Mouse (Mus musculus) midbrain, embryonic 12.5 days (tissue): ENCODE data around the gene Gadd45gip1. TPM values are rescaled to one million over a fixed set of nuclear protein-coding genes. Genes with fewer than 3 reads are reported as not detected.

ENCODE experiments used
- ATAC-seq: fragments of 200-750 bp; cut with Nextera tagmentation; 2 replicates; pipeline ENCODE4 v1.8.0; 2017; ENCODE audit warnings: low read depth, moderate TSS enrichment, moderate library complexity; ENCODE audit not compliant: low FRiP score
- H3K27ac ChIP-seq: fragments of 300-500 bp; sonication (generic); replicated peaks from 2 replicates; pipeline ENCODE4 v1.5.1; 2016; ENCODE audit warnings: mild to moderate bottlenecking
- H3K27me3 ChIP-seq: fragments of 300-500 bp; sonication (generic); 2 replicates; pipeline ENCODE4 v1.6.1; 2016; ENCODE audit warnings: mild to moderate bottlenecking
- H3K36me3 ChIP-seq: fragments of 300-500 bp; sonication (generic); 2 replicates; pipeline ENCODE4 v1.6.1; 2016
- H3K4me1 ChIP-seq: fragments of 300-500 bp; sonication (generic); 2 replicates; pipeline ENCODE4 v1.6.1; 2016
- H3K4me2 ChIP-seq: fragments of 300-500 bp; sonication (generic); replicated peaks from 2 replicates; pipeline ENCODE4 v1.6.1; 2016; ENCODE audit warnings: mild to moderate bottlenecking, moderate library complexity
- H3K4me3 ChIP-seq: fragments of 300-500 bp; sonication (generic); 2 replicates; pipeline ENCODE4 v1.5.1; 2016; ENCODE audit warnings: mild to moderate bottlenecking
- H3K9ac ChIP-seq: fragments of 300-500 bp; sonication (generic); replicated peaks from 2 replicates; pipeline ENCODE4 v1.6.1; 2016; ENCODE audit warnings: mild to moderate bottlenecking, moderate library complexity
- H3K9me3 ChIP-seq: fragments of 300-500 bp; sonication (generic); 2 replicates; pipeline ENCODE4 v1.6.1; 2016; ENCODE audit warnings: mild to moderate bottlenecking
- WGBS: fragments of 180-500 bp; shearing (Covaris S2); methylation state at CpG from one replicate; pipeline ENCODE4 v1.1.7; 2016; 5-methylcytosine and 5-hydroxymethylcytosine counted together
- polyA plus RNA-seq: library from polyadenylated mRNA; unstranded; fragments of >200 nt; fragmentation: Nextera tagmentation; extraction: Ambion mirVana; gene quantifications from 2 replicates; pipeline ENCODE4 v1.2.1, GENCODE M21; 2016

Gene Gadd45gip1
- polyA plus RNA-seq, 1 experiment from 2014 or later: 36.1 TPM

DNA sequence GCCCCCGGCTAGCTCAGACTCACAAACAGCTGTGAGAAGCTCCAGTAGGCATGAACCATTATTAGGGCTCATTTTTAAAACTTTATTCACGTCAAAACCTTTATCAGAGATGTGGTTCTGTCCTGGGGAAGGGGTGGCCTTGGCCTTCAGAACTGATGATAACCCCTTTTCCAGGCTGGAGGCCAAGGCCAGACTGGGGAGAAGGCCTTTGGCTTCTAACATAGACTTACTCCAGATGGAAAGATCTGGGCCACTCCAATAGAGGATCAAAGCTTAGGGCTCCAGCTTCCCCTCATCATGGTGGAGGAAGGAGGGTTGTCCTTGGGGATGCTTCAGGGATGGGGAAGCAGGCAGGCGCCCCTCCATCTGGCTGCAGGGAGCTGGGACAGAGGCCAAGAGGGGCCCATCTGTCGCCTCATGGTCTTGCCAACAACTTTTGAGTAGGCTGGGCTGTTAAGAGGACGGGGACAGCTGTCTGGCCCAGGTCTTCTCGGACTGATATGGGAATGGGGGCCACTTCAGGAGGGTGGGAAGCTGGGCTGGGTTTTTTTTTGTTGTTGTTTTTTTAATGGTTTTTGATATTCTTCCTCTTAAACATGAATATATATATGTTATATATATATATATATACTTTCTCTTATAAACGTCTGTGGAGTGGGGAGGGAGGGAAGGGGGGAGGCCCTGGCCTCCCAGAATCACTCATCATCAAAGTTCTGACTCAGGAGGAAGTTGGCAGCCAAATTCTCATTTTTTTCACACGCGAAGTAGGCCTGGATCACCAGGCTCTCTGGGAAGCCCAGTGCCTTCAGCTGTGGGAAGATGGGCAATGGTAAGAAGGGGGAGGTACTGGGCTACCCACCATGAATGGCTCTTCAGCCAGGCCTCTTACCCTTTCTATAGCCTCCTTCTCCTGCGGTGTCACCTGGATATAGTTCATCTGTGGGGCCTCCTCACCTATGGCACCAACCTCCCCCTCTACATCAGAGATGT lies 3.8 kb downstream of the Gadd45gip1 start:
- Histone ChIP-seq H3K27me3 (no peaks in the 10 kb centered on the region), H3K4me2 (no peak overlapping the region), H3K9me3 (no peaks in the 10 kb centered on the region), H3K36me3 (peaks cover 54% of the 10 kb centered on the region), H3K27ac (peak overlapping the region; percentile 26; the same call in 1 of the 2 replicates), H3K4me1 (peaks cover 21% of the 10 kb centered on the region), H3K9ac (no peak overlapping the region; the same call in 1 of the 2 replicates), H3K4me3 (no peak overlapping the region)
- WGBS: 82% methylated on average over 10 of the region's 10 CpGs
- ATAC-seq: no peak

DNA sequence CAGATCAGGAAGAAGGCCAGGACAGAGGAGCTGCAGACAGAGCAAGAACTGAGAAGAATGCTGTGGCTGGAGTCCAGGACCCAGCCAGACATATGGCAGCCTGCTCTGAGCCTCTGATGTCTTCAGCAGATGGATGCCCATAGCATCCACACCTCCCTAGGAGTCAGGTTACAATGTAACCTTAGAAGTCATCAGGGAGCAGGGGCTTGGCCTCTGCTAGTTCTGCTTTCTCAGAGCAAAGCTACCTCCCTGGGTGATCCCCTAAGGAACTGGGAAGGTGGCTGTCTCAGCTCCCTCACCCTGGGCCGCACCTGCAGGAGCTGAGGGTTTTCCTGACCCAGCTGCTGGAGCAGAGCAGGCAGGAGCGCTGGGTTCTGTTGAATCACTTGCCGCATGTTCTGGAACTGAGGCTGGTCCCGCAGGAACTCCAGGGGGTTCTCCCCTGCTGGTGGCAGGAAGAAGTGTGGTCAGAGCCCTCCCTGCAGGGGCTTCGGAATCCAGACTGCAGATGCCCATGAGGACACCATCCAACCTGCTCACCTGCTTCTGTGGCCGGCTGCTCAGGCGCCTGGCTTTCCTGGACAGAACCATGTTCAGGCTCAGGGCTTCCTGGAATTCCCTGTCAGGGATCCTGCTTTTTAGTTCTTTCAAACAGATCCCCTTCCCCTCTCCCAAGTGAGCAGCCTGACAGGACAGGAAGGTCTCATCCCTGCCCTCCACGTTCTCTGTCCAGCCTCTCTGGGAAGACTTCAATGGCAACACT lies 6.0 kb downstream of the Gadd45gip1 start:
- ATAC-seq: no peak
- Histone ChIP-seq H3K4me1 (peaks cover 21% of the 10 kb centered on the region), H3K36me3 (peaks cover 66% of the 10 kb centered on the region), H3K4me3 (0 out of 2 replicates have a peak overlapping the region, but pooled peaks have one; percentile 8), H3K9me3 (no peaks in the 10 kb centered on the region), H3K9ac (no peak overlapping the region), H3K4me2 (no peak overlapping the region), H3K27ac (no peak overlapping the region), H3K27me3 (no peaks in the 10 kb centered on the region)
- 73% methylated on average over 8 of the region's 8 CpGs for WGBS

DNA sequence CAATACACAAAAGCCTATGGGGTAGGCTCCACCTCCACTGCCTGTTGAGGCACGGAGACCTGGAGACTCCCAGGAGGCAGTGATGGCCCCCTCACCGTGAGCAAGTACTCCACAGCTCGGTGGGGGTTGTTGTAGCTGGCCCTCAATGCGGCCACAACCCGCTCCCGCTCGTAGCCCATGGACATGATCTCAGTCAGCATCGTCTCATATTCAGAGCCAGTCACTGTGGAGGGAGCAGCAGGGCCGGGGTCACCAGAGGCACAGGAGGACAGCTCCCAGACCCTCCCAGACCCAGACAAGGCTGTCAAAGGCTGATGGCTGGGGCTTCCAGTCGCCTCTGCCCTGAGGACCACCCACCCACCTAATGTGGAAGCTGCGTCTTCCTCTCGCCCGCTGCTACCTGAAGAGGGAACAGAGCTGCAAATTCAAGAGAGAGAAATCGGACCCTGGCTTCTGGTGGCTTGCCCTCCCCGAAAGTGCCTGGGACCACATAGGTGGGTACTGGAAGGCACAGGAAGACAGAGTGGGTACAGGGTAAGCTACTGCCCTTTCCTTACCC lies 6.7 kb downstream of the Gadd45gip1 start:
- H3K36me3 ChIP-seq: peaks cover 72% of the 10 kb centered on the region
- H3K9ac ChIP-seq: no peak overlapping the region
- peak overlapping the region; percentile 8; the same call in 1 of the 2 replicates for H3K4me3 ChIP-seq
- no peak overlapping the region for H3K4me2 ChIP-seq
- no peak overlapping the region for H3K27ac ChIP-seq
- no peaks in the 10 kb centered on the region for H3K27me3 ChIP-seq
- no peak for ATAC-seq
- WGBS: 85% methylated on average over 15 of the region's 15 CpGs
- H3K9me3 ChIP-seq: no peaks in the 10 kb centered on the region
- peaks cover 17% of the 10 kb centered on the region for H3K4me1 ChIP-seq

DNA sequence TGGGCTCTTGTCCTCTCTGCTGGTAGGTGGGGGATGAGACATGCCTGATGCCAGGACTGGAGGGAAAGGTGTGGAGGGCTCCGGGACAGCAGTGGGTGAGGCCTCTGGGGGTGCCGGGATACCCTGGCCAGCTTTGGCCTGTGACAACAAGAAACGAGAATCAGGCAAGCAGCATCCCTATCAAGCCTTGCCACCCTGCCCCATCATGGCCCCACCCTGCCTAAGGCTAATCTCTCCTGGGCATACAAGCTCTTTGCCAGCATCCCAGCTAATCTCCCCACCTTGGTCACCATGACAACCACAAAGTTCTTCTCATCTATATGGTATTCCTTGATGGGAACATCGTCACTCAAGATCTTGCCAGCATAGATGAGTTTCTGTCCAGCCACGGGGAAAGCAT lies 7.2 kb downstream of the Gadd45gip1 start:
- no peak for ATAC-seq
- no peak overlapping the region for H3K9ac ChIP-seq
- 88% methylated on average over 5 of the region's 5 CpGs for WGBS
- no peak overlapping the region for H3K27ac ChIP-seq
- H3K4me3 ChIP-seq: no peak overlapping the region
- H3K4me1 ChIP-seq: peaks cover 15% of the 10 kb centered on the region
- H3K36me3 ChIP-seq: peaks cover 77% of the 10 kb centered on the region
- H3K9me3 ChIP-seq: no peaks in the 10 kb centered on the region
- no peaks in the 10 kb centered on the region for H3K27me3 ChIP-seq
- H3K4me2 ChIP-seq: no peak overlapping the region

DNA sequence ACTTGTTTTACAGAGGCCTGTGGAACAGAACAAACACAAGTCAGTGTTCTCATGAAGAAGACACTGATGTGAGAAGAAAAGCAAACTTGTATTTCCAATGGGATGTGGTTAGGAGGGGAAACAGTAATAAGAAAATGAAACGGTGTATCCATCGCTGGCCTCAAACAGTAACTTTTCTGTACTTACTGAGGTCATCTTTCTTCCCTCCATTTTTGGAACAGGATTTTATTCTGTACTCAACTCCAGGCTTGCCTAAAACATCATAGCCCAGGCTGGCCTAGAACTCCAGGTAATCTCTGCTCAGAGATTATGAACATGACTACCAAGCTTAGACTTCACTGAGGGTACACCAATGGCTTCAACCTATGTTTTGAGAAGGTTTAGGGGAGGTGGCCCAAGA lies 8.1 kb downstream of the Gadd45gip1 start:
- Histone ChIP-seq H3K4me1 (peaks cover 20% of the 10 kb centered on the region), H3K27me3 (no peaks in the 10 kb centered on the region), H3K4me2 (peak overlapping the region; percentile 74), H3K27ac (no peak overlapping the region), H3K9ac (peak overlapping the region; percentile 93; the same call in 1 of the 2 replicates), H3K9me3 (no peaks in the 10 kb centered on the region), H3K4me3 (peak overlapping the region; percentile 94), H3K36me3 (peaks cover 77% of the 10 kb centered on the region)
- WGBS: 96% methylated on average over 2 of the region's 2 CpGs
- no peak for ATAC-seq

DNA sequence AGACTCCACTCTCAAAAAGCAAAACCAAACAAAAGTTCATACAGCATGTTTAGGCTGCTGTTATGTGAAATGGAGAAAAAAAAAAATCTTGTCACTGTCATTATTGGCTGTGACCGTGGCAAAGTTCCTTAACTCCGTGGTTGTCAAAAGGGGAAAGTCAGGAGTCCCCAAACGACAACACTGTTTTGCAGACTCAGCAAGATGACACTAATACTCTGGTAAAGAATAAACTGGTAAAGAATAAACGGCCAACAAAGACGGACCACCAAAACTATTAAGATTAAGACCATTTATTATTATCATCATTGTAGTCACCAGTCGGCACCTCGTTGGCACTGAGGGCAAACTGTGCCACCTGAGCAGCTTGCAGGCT lies 8.5 kb downstream of the Gadd45gip1 start:
- peaks cover 20% of the 10 kb centered on the region for H3K4me1 ChIP-seq
- H3K27ac ChIP-seq: peak overlapping the region; percentile 86
- peak overlapping the region; percentile 93 for H3K9ac ChIP-seq
- no peaks in the 10 kb centered on the region for H3K9me3 ChIP-seq
- peak overlapping the region; percentile 74 for H3K4me2 ChIP-seq
- 3% methylated on average over 7 of the region's 7 CpGs for whole genome bisulfite sequencing
- H3K36me3 ChIP-seq: peaks cover 77% of the 10 kb centered on the region
- H3K27me3 ChIP-seq: no peaks in the 10 kb centered on the region
- H3K4me3 ChIP-seq: peak overlapping the region; percentile 94
- no peak for ATAC-seq

DNA sequence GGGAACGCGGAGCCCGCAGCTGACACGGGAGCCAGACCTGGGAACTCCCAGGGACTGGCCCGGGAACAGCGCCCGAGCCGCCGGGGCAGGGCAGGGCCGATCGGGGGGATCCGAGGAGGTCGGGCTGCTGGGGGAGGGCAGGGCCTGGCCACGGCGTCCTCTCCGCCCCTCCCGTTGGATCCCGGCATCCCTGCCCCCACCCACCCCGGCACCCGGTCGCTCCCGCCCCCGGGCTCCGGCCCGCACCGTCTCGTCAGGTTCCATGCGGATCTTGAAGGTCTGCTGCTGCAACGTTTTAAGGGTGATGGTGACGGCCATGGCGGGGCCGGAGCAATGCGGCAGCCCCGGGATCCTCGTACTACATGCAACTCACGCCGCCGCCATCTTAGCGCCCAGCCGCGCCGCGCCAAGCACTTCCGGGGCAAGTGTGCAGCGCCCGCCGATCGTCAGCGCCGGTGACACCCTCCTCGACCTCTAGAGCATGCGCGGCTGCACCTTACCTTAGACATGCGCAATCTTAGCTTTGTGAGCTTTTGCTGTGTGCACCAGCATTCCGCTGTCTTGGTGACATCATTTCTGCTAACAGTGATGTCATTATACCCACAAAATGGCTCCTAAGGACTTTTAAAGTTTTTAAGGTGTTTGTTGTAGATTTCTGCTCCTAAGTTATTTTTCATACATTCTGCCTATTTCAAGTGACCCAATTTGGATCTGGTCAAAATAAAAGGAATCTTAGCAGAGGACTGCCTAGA lies 9.1 kb downstream of the Gadd45gip1 start, which contains the start of gene Rad23a:
Gene Rad23a, minus strand, starts transcription at position 418 of the 752 bp plus-strand sequence.
- Histone ChIP-seq H3K9me3 (no peaks in the 10 kb centered on the region), H3K4me2 (peak within 1 kb of the TSS; percentile 74), H3K27me3 (no peaks in the 10 kb centered on the region), H3K9ac (peak within 1 kb of the TSS; percentile 93), H3K4me3 (peak within 1 kb of the TSS; percentile 94), H3K36me3 (peaks cover 76% of the 10 kb centered on the region), H3K27ac (peak within 1 kb of the TSS; percentile 86), H3K4me1 (peaks cover 26% of the 10 kb centered on the region)
- WGBS: under 1% methylated on average over 46 of the region's 55 CpGs
- ATAC-seq: peak; percentile 96

DNA sequence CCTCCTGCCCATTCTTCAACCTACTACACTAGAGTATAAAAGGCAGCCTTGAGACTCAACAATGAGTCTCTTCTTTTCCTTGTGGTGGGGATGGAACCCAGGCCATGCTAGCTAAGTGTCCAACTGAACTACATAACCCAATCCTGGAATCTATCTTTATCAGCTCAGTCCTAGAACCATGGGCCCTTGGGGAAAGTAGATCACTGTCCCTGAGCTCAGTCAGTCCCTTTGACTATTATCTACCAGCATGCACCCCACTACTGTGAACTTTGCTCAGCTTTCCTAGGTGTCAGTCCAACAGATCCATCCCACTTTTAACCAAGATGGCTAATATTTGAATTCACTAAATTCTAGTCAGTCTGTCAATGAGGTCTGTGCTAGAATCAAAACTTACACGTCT lies 10.2 kb downstream of the Gadd45gip1 start:
- H3K4me1 ChIP-seq: peaks cover 29% of the 10 kb centered on the region
- H3K9ac ChIP-seq: no peak overlapping the region
- no peaks in the 10 kb centered on the region for H3K27me3 ChIP-seq
- no peak for ATAC-seq
- peaks cover 65% of the 10 kb centered on the region for H3K36me3 ChIP-seq
- H3K27ac ChIP-seq: no peak overlapping the region
- H3K4me3 ChIP-seq: no peak overlapping the region
- no peak overlapping the region for H3K4me2 ChIP-seq
- 84% methylated on average over 1 of the region's 1 CpGs for whole genome bisulfite sequencing
- no peaks in the 10 kb centered on the region for H3K9me3 ChIP-seq

DNA sequence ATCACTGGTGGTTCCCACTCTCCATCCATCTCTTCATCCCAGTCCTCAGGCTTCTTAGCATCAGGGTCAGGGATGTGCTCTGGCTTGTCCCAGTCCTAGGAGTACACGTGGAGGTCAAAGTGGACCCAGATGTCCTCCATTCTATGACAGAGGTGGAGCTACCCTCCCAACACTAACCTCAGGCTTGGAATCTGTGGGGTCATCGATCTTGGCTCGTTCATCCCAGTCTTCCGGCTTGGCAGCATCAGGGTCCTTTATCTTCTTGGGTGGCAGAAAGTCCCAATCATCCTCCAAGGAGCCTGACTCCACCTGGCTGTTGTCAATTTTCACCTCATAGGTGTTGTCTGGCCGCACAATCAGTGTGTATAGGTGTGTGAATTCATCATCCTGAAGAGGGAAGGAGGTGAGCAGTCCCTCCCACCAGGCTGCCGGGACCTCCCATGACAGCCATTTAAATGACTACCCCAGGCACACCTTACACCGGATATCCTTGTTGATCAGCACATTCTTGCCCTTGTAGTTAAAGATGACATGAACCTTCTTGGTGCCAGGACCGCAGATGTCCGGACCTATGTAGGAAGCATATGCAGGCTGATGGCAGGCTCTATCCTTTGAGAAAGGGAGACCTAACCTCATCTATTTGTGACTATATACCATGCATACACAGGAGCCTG lies 13.2 kb downstream of the Gadd45gip1 start:
- peak overlapping the region; percentile 95; the same call in 1 of the 2 replicates for H3K9ac ChIP-seq
- WGBS: 87% methylated on average over 9 of the region's 9 CpGs
- H3K9me3 ChIP-seq: no peaks in the 10 kb centered on the region
- peaks cover 35% of the 10 kb centered on the region for H3K4me1 ChIP-seq
- 0 out of 2 replicates have a peak overlapping the region, but pooled peaks have one; percentile 3 for H3K27ac ChIP-seq
- H3K36me3 ChIP-seq: peaks cover 40% of the 10 kb centered on the region
- no peaks in the 10 kb centered on the region for H3K27me3 ChIP-seq
- peak overlapping the region; percentile 83 for H3K4me2 ChIP-seq
- ATAC-seq: no peak
- peak overlapping the region; percentile 94 for H3K4me3 ChIP-seq

DNA sequence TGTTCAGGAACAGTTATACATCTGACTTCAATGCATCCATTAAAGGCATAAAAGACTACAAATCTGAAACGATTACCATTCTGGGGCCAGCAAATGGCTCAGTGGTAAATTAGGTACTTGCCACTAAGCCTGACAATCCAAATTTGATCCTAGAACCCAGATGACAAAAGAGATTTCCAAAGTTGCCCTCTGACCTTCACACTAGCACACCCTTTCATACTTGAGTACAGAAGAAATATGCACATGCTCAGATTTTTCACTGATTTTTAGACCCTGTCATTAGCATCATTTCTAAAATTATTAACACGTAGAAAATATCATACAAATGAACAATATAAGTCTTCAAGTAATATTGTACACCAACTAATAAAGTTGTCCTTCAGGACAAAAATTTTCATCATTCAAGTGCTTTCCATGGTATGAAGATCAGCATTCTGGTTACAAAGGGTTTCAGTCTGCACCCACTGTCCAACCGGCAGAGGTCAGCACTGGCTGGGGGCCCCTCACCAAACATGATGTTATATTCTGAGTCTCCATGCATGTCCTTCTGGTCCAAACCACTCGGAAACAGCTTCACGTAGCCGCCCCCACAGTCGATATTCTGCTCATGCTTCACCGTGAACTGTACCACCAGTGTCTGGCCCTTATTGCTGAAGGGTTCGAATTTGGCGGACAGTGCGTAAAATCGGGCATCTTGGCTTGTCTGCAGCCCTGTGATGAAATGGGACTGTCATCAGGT lies 14.2 kb downstream of the Gadd45gip1 start:
- Histone ChIP-seq H3K9ac (peak overlapping the region; percentile 95), H3K27me3 (no peaks in the 10 kb centered on the region), H3K36me3 (peaks cover 40% of the 10 kb centered on the region), H3K9me3 (no peaks in the 10 kb centered on the region), H3K4me2 (peak overlapping the region; percentile 83), H3K4me3 (peak overlapping the region; percentile 94), H3K4me1 (peaks cover 31% of the 10 kb centered on the region), H3K27ac (peak overlapping the region; percentile 83)
- 17% methylated on average over 12 of the region's 12 CpGs for WGBS
- ATAC-seq: no peak
